Mouse (Mus musculus) frontal cortex, postnatal 36 days (tissue): ENCODE results near the gene Plac9a.
"Not testable (repeated sequence)": the region's sequence is repeated elsewhere in the genome, so short reads cannot be mapped to it uniquely, and the experiment has no call there.

Source experiments
- DNase-seq, 2 experiments: peaks; one replicate each; pipeline ENCODE4 v3.0.0; 2022; ENCODE audit warnings: low spot score in 2 of 2

Plac9a gene

GRCm38 (mm10) chr14:25865251-25865650, 37.6 kb downstream of the Plac9a start:
- DNase-seq, result no peak

DNA sequence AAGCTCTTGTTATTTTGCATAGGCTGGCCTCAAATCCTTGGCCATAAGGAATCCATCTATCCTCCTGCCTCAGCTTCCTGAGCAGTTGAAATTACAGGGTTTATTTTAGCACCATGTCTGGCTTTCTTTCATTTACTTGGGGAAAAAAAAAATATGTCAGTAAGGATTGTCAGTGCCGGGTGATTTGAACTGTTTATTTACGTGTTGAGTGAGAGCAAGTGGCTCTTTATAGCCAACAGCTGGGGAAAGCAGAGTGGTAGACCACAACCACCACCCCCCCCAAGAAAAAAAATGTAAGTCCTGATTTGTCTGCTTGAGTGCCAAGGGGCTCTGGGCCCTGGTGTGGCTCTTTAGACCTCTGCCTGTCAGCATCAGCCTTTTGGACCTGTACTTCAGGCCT, 39.2 kb downstream of the Plac9a start:
- DNase-seq, result no peak

DNA sequence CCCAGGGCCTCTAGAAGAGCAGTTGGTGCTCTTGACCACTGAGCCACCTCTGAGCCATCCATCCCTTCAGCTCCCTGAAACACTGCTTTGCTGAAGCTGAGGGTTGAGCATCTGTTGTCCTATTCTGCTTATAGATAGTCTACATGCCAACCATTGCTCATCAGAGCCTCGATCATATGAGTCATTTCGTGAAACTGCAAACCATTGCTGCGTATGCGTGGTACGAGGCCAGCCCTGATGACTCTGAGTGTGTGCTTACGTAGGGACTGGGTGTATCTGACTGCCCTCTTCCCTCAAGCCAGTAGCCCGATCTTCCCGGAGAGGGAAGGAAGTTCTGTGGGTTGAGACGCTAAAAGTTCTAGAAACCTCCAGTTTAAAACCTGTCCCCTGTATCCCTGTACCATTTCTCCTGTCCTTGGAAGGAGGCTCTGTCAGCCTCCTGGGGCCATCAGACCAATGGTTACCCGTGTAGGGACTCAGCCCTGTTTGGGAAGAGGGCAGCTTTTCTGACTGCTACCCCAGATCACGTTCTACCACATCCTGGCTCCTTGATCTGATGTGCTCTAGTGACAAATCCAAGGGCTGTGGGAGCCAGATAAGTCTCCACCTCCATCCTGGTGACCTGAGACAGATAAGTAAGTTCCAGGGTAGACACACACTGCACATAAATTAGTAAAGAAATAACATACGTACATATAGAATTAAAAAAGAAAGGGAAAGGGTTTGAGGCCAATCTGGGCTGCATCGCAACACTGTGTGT, 40.9 kb downstream of the Plac9a start:
- no peak for DNase-seq

DNA sequence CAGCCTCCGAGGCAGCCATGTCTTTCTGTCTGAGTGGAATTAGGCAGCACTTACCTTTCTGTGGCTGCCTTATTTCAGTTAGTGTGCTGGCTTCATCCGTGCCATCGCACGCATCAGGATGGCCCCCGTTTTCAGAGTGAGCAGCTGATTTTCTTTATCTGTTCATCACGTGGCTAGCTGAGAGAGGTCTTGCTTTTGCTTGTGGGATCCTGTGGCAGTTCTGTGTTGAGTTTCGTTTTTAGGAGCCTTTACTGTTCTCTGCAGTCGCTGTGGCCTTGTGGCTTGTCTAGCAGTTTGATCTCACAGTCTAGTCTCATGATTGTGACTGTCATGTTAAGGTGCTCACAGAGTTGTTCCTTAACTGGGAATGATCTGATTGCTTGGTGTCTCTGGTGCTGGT, 45.0 kb downstream of the Plac9a start:
- no peak for DNase-seq

DNA sequence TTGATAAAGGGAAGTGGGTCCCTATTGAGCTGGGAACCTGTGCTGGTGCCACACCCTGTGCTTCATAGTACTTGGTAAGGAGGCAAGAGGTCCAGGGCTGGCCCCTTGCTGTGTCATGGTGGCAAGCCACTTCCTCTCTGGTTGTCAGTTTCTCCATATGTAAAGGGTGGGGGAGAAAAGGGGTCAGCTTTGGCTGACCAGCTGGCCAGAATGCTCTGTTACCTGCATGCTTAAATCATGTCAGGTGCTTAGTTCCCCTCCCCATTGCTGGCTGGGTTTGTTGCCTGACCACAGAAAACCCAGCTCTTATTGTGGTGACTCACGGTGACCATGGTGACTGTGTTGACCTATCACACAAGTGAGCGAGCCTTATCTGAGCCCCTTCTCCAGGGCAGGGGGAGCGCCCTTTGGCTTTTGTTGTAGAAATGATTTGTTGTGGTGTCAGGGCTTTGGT, 45.7 kb downstream of the Plac9a start:
- no peak for DNase-seq

GRCm38 (mm10) chr14:25855241-25855885, 47.5 kb downstream of the Plac9a start:
- DNase-seq, result no peak

DNA sequence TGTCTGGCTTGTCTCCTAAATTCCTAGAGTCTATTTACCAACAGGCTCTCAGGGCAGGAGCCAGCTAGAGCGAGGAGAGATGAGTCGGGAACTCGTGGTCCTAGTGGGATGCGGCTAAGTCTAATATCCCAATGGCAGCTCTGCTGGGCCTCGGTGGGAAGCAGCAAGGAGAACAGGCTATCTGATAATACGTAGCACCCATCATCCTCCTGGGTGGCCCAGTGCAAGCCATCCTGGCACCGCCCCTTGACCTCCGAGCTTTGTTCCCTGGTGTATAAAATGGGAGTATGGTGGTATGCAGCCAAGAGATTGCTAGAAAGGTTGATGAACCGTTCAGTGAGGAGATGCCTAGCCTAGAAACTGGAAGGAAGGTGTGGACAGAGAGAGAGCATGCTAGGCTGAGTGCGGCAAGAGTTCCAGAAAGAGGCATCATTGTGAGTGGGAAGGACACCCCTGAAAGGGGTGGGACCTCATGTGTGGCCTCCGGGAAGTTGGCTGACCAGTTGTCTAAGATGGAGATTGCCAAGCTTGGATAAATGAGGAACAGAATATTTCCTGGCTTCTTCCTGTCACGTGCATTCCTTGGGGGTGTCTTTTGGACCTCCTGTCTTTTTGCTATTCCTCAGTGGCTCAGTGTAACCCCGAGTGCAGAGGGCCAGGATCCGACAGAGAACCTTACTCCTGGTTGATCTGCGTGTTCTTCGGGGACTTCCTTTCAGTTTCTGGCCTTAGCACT, 49.0 kb downstream of the Plac9a start:
- DNase-seq, result no peak

- DNase-seq, result no peak
Observed at GRCm38 (mm10) chr14:25853295-25853694, 49.6 kb downstream of the Plac9a start.

DNA sequence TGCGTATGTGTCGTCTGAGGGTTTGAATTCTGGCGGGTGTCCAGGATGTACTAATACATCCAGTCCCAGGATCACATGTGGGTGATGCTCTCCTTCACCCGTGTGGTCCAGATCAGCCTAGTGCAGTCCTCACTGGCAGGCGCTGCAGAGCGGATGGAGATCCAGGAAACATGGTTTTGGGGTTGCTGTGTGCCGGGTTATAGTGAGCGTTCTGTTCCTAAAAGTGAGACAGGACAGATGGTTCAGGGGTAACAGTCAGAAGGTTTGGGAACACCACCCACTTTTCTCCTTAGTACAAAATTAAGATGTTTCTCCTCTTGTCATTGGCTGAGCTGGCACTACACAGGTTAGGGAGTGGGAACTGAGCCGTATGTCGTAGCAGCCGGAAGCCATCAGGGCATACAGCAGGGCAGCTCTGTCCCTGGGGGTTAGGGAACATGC, 50.8 kb downstream of the Plac9a start:
- DNase-seq, result peak; percentile 50 to 52

DNA sequence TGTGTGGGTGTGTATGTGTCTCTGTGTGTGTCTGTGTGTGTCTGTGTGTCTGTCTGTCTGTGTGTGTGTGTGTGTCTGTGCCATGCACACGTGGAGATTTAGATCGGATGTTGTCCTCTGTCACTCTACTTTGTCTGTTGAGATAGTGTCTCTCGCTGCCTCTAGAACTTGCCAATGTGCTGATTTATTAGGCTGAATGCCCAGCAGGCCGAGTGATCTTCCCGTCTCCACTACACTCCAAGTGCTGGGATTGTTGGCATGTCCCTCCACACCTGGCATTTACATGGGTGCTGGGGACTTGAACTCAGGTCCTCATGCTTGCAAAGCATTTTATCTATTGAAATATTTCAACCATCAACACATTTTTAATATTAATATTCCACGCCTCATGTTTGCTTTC, 51.7 kb downstream of the Plac9a start:
- no peak for DNase-seq

DNA sequence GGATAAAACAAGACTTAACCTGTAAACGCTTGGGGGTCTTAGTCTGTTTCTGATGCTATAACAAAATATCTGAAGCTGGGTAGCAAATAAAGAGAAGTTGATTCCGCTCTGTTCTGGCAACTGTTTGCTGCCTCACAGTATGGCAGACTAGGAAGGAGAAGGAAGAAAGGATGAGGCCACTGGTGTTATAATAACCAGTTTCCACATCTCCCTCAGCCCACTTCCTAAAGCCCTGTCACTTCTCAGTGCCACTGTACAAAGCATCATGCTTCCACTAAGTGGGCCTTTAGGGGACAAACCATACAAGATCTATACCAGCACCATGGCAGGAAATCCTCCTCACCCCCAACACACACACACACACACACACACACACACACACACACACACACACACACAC, 52.5 kb downstream of the Plac9a start:
- DNase-seq, result no peak

GRCm38 (mm10) chr14:25848708-25849107, 54.2 kb downstream of the Plac9a start:
- not testable (repeated sequence) for DNase-seq

- DNase-seq, result no peak
Observed at GRCm38 (mm10) chr14:25848237-25848636, 54.7 kb downstream of the Plac9a start.

- no peak for DNase-seq
Observed at GRCm38 (mm10) chr14:25847660-25848059, 55.2 kb downstream of the Plac9a start.

DNA sequence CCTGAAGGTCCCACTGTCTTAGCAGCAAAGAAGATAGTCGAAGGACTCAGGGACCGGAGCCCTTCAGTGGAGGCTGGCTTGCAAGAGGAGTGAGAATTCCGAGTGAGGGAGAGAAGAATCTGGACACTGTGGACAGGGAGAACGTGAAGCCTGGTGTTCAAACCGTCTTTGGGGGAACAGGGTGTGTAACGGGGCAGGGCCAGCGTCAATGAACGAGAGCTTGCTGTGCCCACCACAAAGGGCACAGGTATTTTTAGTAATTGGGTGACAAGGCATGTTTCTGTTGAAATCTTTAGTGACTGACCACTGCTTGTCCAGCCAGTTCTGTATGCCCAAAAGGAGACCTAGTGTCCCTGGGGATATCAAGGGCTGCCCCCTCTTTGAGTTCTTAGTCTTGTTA, 56.4 kb downstream of the Plac9a start:
- DNase-seq, result no peak

DNA sequence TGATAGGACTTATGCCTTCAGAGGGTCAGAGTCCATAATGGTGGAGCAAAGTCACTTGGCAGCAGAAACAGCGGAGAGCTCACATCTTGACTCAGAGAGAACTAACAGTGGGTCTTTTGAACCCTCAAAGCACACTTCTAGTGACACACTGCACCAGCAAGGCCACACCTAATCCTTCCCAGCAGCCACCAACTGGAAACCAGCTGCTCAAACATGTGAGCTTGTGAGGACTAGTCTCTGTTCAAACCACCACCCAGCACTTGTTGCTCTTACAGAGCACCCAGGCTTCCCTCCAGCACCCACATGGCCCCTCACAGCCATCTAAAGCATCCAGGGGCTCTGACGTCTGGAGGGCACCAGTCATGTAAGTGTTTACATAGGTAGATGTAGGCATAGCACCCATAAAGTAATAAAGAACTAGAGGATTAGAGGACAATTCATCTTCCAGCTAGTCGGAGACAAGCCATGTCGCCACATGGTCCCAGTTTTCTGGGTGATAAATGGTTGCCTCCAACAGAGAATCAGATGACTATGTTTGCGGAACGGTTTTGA, 57.0 kb downstream of the Plac9a start:
- no peak for DNase-seq

DNA sequence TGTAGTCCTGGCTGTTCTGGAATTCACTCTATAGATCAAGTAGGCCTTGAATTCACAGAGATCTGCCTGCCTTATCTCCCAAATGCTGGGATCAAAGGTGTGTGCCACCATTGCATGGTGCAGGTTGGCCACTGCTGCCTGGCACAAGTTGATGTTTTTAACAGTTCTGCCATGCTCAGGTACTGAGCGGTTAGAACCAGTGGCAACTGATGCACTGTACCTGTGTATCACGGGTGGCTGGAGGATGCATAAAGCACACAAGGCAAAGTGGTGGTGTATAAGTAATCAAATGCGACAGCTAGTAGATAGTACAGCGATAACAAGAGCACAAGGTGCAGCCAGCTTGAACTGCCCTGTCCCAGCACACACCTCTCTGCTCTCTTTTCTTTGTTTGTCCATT, 58.5 kb downstream of the Plac9a start:
- DNase-seq, result no peak

- DNase-seq, result no peak
Observed at GRCm38 (mm10) chr14:25842688-25843003, 60.3 kb downstream of the Plac9a start.

DNA sequence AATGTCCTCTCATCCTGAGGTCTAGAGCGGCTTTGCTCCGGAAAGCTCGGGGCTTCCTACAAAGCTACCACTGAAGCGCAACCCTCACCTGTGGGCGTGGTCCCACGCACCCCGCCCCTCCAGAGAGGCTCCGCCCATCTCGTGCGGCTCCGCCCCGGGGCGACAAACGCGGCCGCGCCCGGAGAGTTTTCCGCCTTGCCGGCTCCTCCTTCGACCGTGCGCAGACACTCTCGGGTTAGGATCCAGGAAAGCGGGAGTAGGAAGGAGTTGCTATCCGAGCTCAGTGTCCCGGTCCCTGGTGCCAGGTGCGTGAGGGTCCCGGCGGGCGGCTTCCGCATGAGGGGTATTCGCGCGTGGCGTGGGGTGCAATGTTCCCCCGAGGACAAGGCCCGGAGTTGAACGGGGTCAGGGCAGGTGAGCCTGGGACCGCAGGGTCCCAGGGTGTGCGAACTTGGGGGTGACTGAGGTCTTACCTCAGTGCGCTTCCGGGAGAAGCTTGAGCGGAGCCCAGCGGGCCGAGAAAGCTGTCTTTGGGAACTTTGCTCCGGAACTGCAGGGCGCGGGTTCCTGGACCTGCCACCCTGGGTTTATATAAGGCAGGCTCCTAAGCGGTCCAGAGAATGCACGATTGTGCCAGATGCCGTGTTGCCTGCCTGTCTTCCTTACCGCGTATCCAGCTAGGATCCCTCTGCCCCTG, 60.8 kb downstream of the Plac9a start, which contains the start of gene Anxa11:
Gene Anxa11 (plus strand): TSS at position 166 of the 697 bp plus-strand sequence.
- peak; percentile 60 to 67 for DNase-seq

DNA sequence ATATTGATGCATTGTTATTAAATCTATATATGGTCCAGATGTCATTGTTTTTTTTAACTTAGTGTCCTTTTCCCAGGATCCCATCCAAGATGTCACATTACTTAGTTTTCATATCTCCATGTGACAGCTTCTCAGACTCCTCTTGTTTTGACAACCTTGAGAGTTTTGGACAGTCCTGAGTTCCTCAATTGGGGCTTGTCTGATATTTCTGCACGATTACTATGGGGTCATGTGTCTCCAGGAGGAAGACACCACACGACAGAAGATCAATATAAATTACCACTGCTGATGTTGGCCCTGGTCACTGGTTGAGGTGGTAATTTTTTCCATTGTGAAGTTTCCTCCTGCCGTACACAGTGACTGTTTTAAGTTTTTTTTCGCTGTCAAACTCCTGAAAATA, 61.3 kb downstream of the Plac9a start:
- no peak for DNase-seq

- no peak for DNase-seq
Observed at GRCm38 (mm10) chr14:25840961-25841360, 61.9 kb downstream of the Plac9a start.

DNA sequence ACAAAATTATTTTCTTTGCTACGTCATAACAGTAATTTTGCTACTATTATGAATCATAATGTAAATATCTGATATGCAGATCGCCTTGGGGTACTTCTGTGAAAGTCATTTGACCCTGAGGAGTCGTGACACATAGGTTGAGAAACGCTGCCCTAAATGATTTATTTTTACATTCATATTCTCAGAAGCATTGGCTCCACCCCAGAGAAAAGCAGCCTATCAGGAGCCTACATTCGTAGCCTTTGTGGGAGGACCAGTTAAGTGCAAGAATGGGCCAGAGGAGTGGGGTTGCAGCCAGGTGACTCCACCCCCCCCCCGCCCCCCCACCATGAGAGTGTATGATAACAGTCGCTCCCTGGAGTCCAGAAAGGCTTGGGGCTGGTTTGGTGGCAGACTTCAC, 63.1 kb downstream of the Plac9a start:
- DNase-seq, result no peak
